Mouse (Mus musculus) lung, embryonic 16.5 days (tissue): ENCODE measurements around the gene Nfkbie. TPM values are rescaled to one million over a fixed set of nuclear protein-coding genes. Genes with fewer than 3 reads are reported as not detected.

Experiments
- ATAC-seq: fragments of 200-750 bp; cut with Nextera tagmentation; 2 replicates; pipeline ENCODE4 v1.8.0; 2017; ENCODE audit warnings: low read depth, mild to moderate bottlenecking, moderate library complexity
- H3K27ac ChIP-seq: fragments of 300-500 bp; sonication (generic); 2 replicates; pipeline ENCODE4 v1.5.1; 2014; ENCODE audit warnings: mild to moderate bottlenecking, control low read depth, low read length
- H3K27me3 ChIP-seq: fragments of 300-500 bp; sonication (generic); 2 replicates; pipeline ENCODE4 v1.6.1; 2014; ENCODE audit warnings: low read depth, low read length, mixed read lengths; ENCODE audit not compliant: control insufficient read depth, insufficient read depth
- H3K36me3 ChIP-seq: fragments of 300-500 bp; sonication (generic); 2 replicates; pipeline ENCODE4 v1.6.1; 2014; ENCODE audit warnings: low read length; ENCODE audit not compliant: control insufficient read depth, insufficient read depth
- H3K4me1 ChIP-seq: fragments of 300-500 bp; sonication (generic); replicated peaks from 2 replicates; pipeline ENCODE4 v1.6.1; 2014; ENCODE audit warnings: low read length, mixed read lengths; ENCODE audit not compliant: control insufficient read depth, insufficient read depth
- H3K4me2 ChIP-seq: fragments of 300-500 bp; sonication (generic); 2 replicates; pipeline ENCODE4 v1.6.1; 2014; ENCODE audit warnings: low read depth, low read length, control low read depth
- H3K4me3 ChIP-seq: fragments of 300-500 bp; sonication (generic); 2 replicates; pipeline ENCODE4 v1.5.1; 2014; ENCODE audit warnings: mild to moderate bottlenecking, low read length, control low read depth
- H3K9ac ChIP-seq: fragments of 300-500 bp; sonication (generic); 2 replicates; pipeline ENCODE4 v1.6.1; 2014; ENCODE audit warnings: low read length, control low read depth
- H3K9me3 ChIP-seq: fragments of 300-500 bp; sonication (generic); 2 replicates; pipeline ENCODE4 v1.6.1; 2016; ENCODE audit warnings: low read length; ENCODE audit not compliant: control insufficient read depth
- WGBS: fragments of 180-500 bp; shearing (Covaris S2); extraction: QIAGEN DNeasy Blood & Tissue Kit; methylation state at CpG from one replicate; pipeline ENCODE4 v1.1.7; 2014; 5-methylcytosine and 5-hydroxymethylcytosine counted together
- polyA plus RNA-seq: library from polyadenylated mRNA; unstranded; fragments of >200 nt; fragmentation: Nextera tagmentation; extraction: Ambion mirVana; gene quantifications from 2 replicates; pipeline ENCODE4 v1.2.1, GENCODE M21; 2015

Gene Nfkbie
- polyA plus RNA-seq, 1 experiment from 2014 or later: 3.1 TPM

DNA sequence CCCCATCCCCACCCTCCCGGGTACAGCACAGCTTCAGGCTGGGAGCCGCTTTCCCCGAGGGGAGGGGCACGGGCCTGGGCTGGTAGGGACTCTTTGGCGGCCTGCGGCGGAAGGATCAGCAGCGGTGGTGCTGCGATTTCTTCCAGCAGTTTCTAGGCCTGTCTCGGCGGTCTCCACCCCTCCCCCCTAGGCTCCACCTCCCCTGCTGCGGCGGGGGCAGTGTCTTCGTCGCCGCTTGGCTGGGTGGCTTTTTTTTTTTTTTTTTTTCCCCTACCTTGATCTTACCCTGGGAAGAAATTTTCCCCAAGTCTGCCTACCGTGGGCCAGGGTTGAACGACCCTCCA is 18.2 kb downstream of the Nfkbie start:
- ATAC-seq: peak; percentile 76
- Histone ChIP-seq H3K9ac (peak overlapping the region; percentile 84), H3K27me3 (no peaks in the 10 kb centered on the region), H3K27ac (peak overlapping the region; percentile 98), H3K36me3 (peaks cover 30% of the 10 kb centered on the region), H3K4me2 (peak overlapping the region; percentile 76), H3K4me3 (peak overlapping the region; percentile 96), H3K9me3 (no peaks in the 10 kb centered on the region), H3K4me1 (peaks cover 18% of the 10 kb centered on the region)
- WGBS: under 1% methylated on average over 18 of the region's 18 CpGs

DNA sequence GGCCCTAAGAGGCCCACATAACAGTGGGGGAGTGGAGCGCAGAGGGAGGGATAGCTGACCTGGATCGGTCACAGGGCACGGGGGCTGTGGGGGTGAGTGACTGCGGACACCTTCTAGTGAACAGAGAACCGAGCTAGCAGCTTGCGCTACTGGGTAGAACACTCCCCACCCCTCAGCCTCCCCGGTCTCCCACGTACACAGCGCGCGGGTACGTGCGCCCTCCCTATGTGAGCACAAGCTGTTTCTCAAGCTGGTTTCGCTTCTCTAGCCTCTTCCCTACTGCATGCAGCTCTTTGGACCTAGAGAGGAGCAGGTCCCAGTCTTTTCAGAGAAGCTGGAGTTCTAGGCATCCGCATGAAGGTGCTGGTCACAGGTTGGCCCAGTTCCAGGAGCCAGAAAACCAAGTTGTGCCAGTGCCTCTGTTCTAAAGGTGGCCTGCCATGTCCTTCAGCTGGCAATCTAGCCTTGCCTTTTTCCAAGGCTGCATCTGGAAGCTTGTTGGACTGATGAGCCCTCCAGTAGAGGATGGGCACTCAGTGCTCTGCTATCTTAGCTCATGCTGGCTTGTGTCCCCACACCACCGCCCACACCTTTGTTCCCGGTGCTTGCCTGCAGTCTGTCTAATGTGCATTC is 18.7 kb downstream of the Nfkbie start:
- Histone ChIP-seq H3K9me3 (no peaks in the 10 kb centered on the region), H3K4me3 (peak overlapping the region; percentile 96), H3K27ac (peak overlapping the region; percentile 98), H3K4me2 (peak overlapping the region; percentile 76), H3K27me3 (no peaks in the 10 kb centered on the region), H3K4me1 (peaks cover 18% of the 10 kb centered on the region), H3K36me3 (peaks cover 25% of the 10 kb centered on the region), H3K9ac (peak overlapping the region; percentile 84)
- ATAC-seq: peak; percentile 69
- WGBS: 2% methylated on average over 17 of the region's 17 CpGs

DNA sequence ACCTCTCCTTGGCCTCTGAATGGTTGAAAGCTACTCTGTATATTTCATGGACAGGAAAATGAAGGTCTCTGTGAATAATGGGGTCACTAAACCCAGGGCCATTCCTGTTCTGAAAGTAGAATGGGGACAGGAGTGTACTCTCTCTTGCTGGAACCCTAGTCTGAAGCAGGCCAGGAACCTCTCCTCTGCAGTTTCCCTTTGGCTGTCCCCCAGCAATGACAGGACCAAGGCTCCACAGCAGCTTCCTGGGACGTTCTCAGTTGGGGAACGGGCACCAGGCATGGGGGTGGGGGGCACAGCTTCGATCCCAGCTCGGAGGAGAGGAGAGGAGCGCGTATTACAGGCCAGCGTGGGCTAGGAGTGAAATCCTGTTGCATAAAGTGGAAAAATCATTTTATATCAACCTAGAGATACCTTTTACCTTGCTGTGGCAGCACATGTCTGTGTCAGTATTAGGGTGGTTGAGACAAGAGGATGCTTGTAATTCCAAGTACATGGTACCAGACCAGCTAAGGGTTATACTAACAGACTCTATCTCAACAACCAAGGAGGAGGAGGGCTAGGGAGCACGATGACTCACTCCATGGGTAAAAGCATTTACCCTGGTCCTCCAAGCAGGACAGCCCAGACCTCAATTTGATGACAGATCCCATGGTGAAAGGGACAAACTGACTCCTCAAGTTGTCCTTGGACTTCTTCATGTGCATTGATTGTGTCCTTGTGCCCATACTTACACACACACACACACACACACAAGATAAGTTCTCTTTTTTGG is 19.8 kb downstream of the Nfkbie start:
- no peak for ATAC-seq
- H3K27ac ChIP-seq: peak overlapping the region; percentile 98; the same call in 1 of the 2 replicates
- H3K9ac ChIP-seq: peak overlapping the region; percentile 84
- peaks cover 18% of the 10 kb centered on the region for H3K4me1 ChIP-seq
- no peak overlapping the region for H3K4me3 ChIP-seq
- WGBS: 88% methylated on average over 8 of the region's 8 CpGs
- no peaks in the 10 kb centered on the region for H3K9me3 ChIP-seq
- H3K4me2 ChIP-seq: 0 out of 2 replicates have a peak overlapping the region, but pooled peaks have one; percentile 76
- no peaks in the 10 kb centered on the region for H3K27me3 ChIP-seq
- H3K36me3 ChIP-seq: peaks cover 14% of the 10 kb centered on the region

DNA sequence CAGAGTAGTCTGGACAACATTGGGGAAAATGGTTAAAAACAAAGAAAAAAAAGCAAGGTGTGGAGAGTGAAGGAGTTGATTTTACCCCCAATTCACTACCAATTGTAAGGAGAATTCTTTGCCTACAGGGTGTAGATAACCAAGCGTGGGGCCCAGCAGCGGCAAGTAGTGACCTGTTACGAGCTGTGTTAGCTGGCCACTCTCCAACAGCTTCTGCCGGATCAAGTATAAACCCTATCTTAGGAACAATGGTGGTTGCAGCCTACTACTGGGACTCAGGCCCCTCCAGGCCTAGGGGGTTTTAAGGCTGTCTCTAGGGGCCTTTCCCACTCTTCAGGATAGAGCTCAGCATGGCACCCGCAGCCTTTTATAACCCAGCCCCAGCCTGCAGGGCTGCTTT is 22.7 kb downstream of the Nfkbie start:
- 45% methylated on average over 5 of the region's 5 CpGs for WGBS

DNA sequence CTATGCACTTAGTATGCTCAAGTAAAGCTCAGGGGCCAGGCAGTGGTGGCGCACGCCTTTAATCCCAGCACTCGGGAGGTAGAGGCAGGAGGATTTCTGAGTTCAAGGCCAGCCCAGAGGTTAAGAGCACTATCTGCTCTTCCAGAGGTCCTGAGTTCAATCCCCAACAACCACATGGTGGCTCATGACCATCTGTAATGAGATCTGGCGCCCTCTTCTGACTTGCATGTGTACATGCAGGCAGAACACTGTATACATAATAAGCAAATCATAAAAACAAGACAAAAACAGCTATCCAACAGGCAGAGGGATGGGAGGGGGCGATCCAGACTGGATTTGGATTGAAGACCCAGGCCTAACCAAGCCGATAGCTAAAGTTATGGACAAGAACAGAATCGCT is 23.3 kb downstream of the Nfkbie start:
- Histone ChIP-seq H3K36me3 (no peaks in the 10 kb centered on the region), H3K4me1 (peaks cover 16% of the 10 kb centered on the region), H3K27ac (peak overlapping the region; percentile 73; the same call in 1 of the 2 replicates), H3K9me3 (no peaks in the 10 kb centered on the region), H3K9ac (no peak overlapping the region), H3K4me2 (no peak overlapping the region), H3K4me3 (no peak overlapping the region), H3K27me3 (no peaks in the 10 kb centered on the region)
- ATAC-seq: no peak
- WGBS: 75% methylated on average over 7 of the region's 7 CpGs

More for the DNA sequence above, 22.7 kb downstream of the Nfkbie start:
- H3K4me1 ChIP-seq: peaks cover 16% of the 10 kb centered on the region
- no peaks in the 10 kb centered on the region for H3K27me3 ChIP-seq
- H3K9me3 ChIP-seq: no peaks in the 10 kb centered on the region
- no peak for ATAC-seq
- no peak overlapping the region for H3K9ac ChIP-seq
- no peak overlapping the region for H3K4me2 ChIP-seq
- H3K36me3 ChIP-seq: no peaks in the 10 kb centered on the region
- H3K4me3 ChIP-seq: no peak overlapping the region
- H3K27ac ChIP-seq: peak overlapping the region; percentile 73

DNA sequence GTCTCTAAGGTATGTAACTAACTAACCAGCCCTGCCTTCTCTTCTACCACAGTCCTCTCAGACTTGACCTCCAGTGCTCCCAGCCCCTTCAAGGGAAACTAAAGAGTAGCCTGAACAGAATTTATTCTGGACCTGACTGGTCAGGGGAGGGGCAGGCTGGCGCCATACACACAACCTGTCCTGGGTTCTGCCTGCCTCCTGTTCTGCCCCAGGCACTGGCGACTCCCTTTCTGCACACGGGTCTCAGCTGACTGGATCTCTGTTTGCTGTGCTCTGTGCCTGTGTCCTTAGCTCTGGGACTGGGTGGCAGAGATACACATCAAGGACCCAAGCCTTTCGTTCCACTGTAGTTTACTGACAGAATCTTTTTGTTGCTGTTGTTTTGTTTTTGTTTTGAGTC is 24.1 kb downstream of the Nfkbie start:
- Histone ChIP-seq H3K4me1 (peaks cover 20% of the 10 kb centered on the region), H3K27ac (no peak overlapping the region), H3K9ac (no peak overlapping the region), H3K4me3 (no peak overlapping the region), H3K27me3 (no peaks in the 10 kb centered on the region), H3K36me3 (no peaks in the 10 kb centered on the region), H3K9me3 (no peaks in the 10 kb centered on the region), H3K4me2 (no peak overlapping the region)
- no peak for ATAC-seq
- WGBS: 77% methylated on average over 4 of the region's 4 CpGs

DNA sequence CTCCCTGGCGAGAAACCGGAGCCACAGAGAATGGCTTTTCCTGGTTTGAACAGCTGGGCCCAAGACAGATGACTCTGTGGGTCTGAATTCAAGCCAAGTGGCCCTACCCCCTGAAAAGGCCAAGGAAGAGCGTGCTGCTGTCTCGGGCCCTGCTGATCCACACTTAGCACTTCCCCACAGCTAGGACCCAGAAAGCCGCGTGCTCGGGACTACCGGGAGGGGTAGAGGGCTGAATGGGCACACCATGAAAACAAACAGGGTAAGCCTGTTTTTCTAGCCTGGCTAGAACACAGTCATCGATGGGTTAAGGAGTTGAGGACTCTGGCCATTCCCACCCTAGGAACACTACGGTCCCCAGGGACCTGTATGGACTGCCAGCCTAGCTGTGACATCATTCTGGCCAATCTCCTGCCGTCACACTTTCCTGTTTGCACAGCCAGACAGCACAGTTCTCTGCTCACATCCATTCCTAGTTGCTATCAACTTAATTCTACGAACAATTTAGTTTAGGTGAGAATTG is 25.5 kb downstream of the Nfkbie start:
- Histone ChIP-seq H3K4me3 (no peak overlapping the region), H3K9ac (peak overlapping the region; percentile 40; the same call in 1 of the 2 replicates), H3K27me3 (no peaks in the 10 kb centered on the region), H3K36me3 (no peaks in the 10 kb centered on the region), H3K27ac (peak overlapping the region; percentile 34), H3K4me1 (peaks cover 33% of the 10 kb centered on the region), H3K4me2 (peak overlapping the region; percentile 8; the same call in 1 of the 2 replicates), H3K9me3 (no peaks in the 10 kb centered on the region)
- 17% methylated on average over 12 of the region's 12 CpGs for WGBS
- peak; percentile 23; the same call in 1 of the 2 replicates for ATAC-seq

DNA sequence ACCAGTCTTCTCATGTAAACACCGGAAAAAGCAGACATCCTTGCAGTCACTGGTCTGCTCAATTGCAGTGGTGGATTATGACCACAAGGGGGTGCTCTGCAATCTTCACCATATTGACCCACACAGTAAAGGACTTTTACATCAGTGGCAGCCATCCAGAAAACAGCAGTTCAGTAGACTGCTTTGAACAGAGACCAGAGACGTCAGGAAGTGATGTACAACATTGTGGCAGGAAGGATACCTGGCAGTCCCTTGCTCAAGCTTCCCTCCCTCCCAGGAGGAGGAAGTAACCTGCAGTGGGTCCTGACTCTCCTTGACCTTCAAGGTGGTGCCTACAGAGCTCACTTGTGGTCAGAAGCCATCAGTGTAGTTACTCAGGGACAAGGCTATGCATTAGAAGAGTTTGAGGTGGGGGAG is 26.1 kb downstream of the Nfkbie start:
- peaks cover 3% of the 10 kb centered on the region; the same call in 1 of the 2 replicates for H3K9me3 ChIP-seq
- H3K36me3 ChIP-seq: peaks cover 3% of the 10 kb centered on the region
- 3% methylated on average over 2 of the region's 2 CpGs for WGBS
- no peaks in the 10 kb centered on the region for H3K27me3 ChIP-seq
- H3K27ac ChIP-seq: peak overlapping the region; percentile 34; the same call in 1 of the 2 replicates
- peak; percentile 29; the same call in 1 of the 2 replicates for ATAC-seq
- H3K4me1 ChIP-seq: peaks cover 35% of the 10 kb centered on the region
- no peak overlapping the region for H3K4me2 ChIP-seq
- no peak overlapping the region for H3K4me3 ChIP-seq
- no peak overlapping the region for H3K9ac ChIP-seq

DNA sequence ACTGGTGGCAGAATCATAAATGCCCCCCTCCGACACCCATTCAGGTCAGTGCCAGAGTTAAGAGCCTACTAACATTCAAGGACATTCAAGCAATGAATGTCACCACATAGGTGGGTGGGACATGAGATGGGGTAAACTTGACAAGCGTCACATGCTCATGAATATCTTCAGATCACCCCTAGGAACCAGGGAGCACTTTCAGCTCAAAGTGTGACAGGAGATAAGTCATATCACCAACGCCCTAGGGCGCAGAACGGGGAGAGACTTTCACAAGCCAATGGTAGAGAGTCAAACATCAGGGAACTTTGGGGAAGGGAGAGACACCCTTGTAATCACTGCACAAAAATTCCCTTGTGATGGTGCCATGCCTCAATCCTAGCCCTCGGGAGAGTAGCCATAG is 26.7 kb downstream of the Nfkbie start:
- WGBS: 91% methylated on average over 6 of the region's 6 CpGs
- Histone ChIP-seq H3K4me2 (no peak overlapping the region), H3K9ac (no peak overlapping the region), H3K27me3 (no peaks in the 10 kb centered on the region), H3K27ac (no peak overlapping the region), H3K4me1 (peaks cover 35% of the 10 kb centered on the region), H3K36me3 (peaks cover 9% of the 10 kb centered on the region), H3K4me3 (no peak overlapping the region), H3K9me3 (peaks cover 3% of the 10 kb centered on the region; the same call in 1 of the 2 replicates)
- ATAC-seq: no peak
